Mouse (Mus musculus) ES-Bruce4 (cell line): Measurements from ENCODE around the gene Iqschfp. TPM values are rescaled to one million over a fixed set of nuclear protein-coding genes. Genes with fewer than 3 reads are reported as not detected.

Experiments used
- H3K27ac ChIP-seq: 2 replicates; pipeline ENCODE4 v1.5.1; 2012; ENCODE audit warnings: low read length, inconsistent platforms; ENCODE audit not compliant: insufficient read depth
- H3K27me3 ChIP-seq: 2 replicates; pipeline ENCODE4 v1.6.1; 2012; ENCODE audit warnings: mild to moderate bottlenecking, low read length, inconsistent platforms; ENCODE audit not compliant: control insufficient read depth, poor library complexity, insufficient read depth, severe bottlenecking
- H3K36me3 ChIP-seq: 2 replicates; pipeline ENCODE4 v1.6.1; 2012; ENCODE audit warnings: inconsistent platforms, mild to moderate bottlenecking, low read length, moderate library complexity; ENCODE audit not compliant: control insufficient read depth, poor library complexity, insufficient read depth, severe bottlenecking
- H3K4me1 ChIP-seq: one replicate; pipeline ENCODE4 v1.8.1; 2011; ENCODE audit warnings: low read length; ENCODE audit not compliant: control insufficient read depth, insufficient read depth
- H3K4me3 ChIP-seq: 2 replicates; pipeline ENCODE4 v1.5.1; 2011; ENCODE audit warnings: low read depth, mild to moderate bottlenecking, low read length
- H3K9ac ChIP-seq: 2 replicates; pipeline ENCODE4 v1.6.1; 2012; ENCODE audit warnings: low read depth, mild to moderate bottlenecking, inconsistent platforms; ENCODE audit not compliant: poor library complexity, severe bottlenecking
- H3K9me3 ChIP-seq: replicated peaks from 2 replicates; pipeline ENCODE4 v1.6.1; 2012; ENCODE audit warnings: mild to moderate bottlenecking, low read length, inconsistent platforms; ENCODE audit not compliant: control insufficient read depth, poor library complexity, insufficient read depth, severe bottlenecking
- CTCF ChIP-seq: IDR thresholded peaks from one replicate; pipeline ENCODE4 v1.8.1; 2011; ENCODE audit warnings: low read depth, low read length
- EP300 ChIP-seq: IDR thresholded peaks from 2 replicates; pipeline ENCODE4 v1.6.1; 2011; ENCODE audit warnings: low read depth, low read length; ENCODE audit not compliant: insufficient read depth
- POLR2A ChIP-seq: IDR thresholded peaks from one replicate; pipeline ENCODE4 v1.8.1; 2011; ENCODE audit warnings: low read length; ENCODE audit not compliant: insufficient read depth
- polyA plus RNA-seq: library from polyadenylated mRNA; stranded (reverse); fragments of >200 nt; gene quantifications from 2 replicates; pipeline ENCODE4 v1.2.4, GENCODE M21; 2011; ENCODE audit warnings: low read depth; ENCODE audit not compliant: missing spikeins, insufficient read depth, insufficient read length

The Iqschfp gene
- polyA plus RNA-seq, 1 experiment = not detected

DNA sequence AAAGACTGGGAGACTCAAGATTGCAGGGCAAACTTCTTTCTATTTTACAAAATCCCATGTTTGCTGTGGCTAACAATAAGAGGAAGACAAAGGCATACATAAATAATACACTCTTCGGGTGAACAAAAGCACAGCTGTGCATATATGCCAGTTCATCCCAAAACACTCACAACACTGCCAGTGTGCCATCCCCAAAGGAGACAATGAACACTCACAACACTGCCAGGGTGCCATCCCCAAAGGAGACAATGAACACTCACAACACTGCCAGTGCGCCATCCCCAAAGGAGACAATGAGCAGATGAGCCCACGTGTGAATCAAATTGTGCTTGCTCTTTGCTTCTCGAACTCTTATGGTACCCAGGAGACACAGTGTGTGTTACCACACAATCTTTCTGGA, 527.8 kb downstream of the Iqschfp start:
- H3K4me1 ChIP-seq = no peaks in the 10 kb centered on the region
- H3K36me3 ChIP-seq = no peaks in the 10 kb centered on the region
- no peak overlapping the region for H3K27ac ChIP-seq
- H3K9me3 ChIP-seq = no peaks in the 10 kb centered on the region
- H3K4me3 ChIP-seq = no peak overlapping the region
- TF ChIP-seq POLR2A (no peak), CTCF (no peak), EP300 (no peak)
- no peaks in the 10 kb centered on the region for H3K27me3 ChIP-seq
- H3K9ac ChIP-seq = no peak overlapping the region

DNA sequence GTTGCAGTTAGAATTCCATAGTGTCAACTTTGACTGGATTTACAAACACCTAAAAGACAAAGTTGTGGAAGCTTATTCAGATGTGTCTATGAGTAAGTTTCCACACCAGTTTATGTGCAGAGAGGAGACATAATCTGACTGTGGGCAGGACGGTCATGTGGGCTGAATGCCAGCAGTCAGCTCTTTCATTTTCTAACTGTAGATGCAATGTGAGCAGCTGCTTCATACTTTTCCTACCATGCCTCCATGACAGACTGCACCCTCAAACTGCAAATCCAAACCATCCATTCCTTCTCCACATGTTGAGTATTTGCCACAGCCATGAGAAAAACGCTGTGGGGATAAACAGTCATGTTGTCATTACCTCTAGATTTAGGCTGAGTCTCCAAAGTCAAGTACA, 528.9 kb downstream of the Iqschfp start:
- no peak overlapping the region for H3K9ac ChIP-seq
- TF ChIP-seq POLR2A = no peak
- TF ChIP-seq CTCF = no peak

DNA sequence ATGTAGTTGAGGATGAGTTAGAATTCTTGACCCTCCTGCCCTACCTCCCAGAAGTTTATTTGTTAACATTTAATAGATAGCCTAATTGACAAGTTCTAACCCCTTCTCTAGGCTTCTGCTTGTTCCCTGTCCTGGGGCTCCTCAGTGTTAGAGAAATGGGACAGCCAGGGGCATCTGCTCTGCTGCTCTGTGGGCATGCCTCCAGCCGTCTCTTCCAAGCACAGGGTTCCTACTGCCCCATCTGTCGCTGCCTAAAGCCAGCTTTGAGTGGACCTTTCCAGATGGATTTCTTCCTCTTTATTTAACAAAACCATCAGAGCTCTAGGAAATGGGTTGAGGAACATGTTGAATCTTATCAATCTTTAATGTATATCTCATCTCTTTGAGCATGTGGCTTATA, 529.8 kb downstream of the Iqschfp start:
- no peaks in the 10 kb centered on the region for H3K4me1 ChIP-seq
- H3K4me3 ChIP-seq = no peak overlapping the region
- H3K36me3 ChIP-seq = no peaks in the 10 kb centered on the region
- H3K27me3 ChIP-seq = no peaks in the 10 kb centered on the region
- no peak for TF ChIP-seq CTCF
- no peak for TF ChIP-seq EP300
- no peak for TF ChIP-seq POLR2A
- H3K9me3 ChIP-seq = no peaks in the 10 kb centered on the region
- H3K9ac ChIP-seq = no peak overlapping the region
- H3K27ac ChIP-seq = no peak overlapping the region

More for the DNA sequence above, 528.9 kb downstream of the Iqschfp start:
- Histone ChIP-seq H3K27me3 (no peaks in the 10 kb centered on the region), H3K27ac (no peak overlapping the region), H3K4me3 (no peak overlapping the region), H3K9me3 (no peaks in the 10 kb centered on the region), H3K36me3 (no peaks in the 10 kb centered on the region), H3K4me1 (no peaks in the 10 kb centered on the region)

DNA sequence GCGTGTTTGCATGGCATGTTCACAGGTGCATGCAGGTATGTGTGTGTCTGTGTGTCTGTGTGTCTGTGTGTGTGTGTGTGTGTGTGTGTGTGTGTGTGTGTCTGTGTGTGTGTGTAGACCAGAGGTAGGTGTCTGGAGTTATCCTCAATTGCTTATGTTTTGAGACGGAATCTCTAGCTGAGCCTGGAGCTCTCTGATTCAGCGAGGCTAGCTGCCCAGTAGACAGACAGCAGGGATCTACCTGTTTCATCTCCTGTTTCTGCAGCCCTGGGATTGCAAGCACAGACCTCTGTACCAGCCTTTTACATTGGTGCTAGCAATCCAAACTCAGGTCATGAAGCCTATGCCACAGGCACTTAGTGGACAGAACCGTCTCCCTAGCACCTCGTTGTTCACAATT, 536.0 kb downstream of the Iqschfp start:
- no peaks in the 10 kb centered on the region for H3K4me1 ChIP-seq
- H3K9ac ChIP-seq = no peak overlapping the region
- H3K9me3 ChIP-seq = no peaks in the 10 kb centered on the region
- no peaks in the 10 kb centered on the region for H3K36me3 ChIP-seq
- H3K4me3 ChIP-seq = no peak overlapping the region
- TF ChIP-seq EP300 (no peak), POLR2A (no peak), CTCF (no peak)
- no peaks in the 10 kb centered on the region for H3K27me3 ChIP-seq
- H3K27ac ChIP-seq = no peak overlapping the region

DNA sequence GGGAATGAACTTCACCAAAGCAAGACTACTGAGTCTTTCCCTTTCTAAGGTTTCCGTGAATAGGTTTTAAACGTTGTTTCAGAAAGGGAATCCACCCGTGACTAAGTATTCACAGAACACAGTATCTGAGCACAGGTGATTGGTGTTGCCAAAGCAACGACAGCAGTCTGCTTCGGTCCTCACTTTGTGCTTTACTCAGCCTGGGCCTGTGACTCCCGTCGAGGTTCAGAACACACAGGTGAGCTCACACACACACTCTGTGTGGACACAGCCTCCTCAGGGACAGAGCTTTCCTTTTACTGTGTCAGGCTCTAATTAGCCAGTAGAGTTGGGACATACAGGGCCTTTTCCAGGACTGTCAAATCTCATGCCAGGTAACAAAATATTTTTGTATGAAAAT, 542.4 kb downstream of the Iqschfp start:
- no peaks in the 10 kb centered on the region for H3K9me3 ChIP-seq
- no peak overlapping the region for H3K27ac ChIP-seq
- H3K36me3 ChIP-seq = no peaks in the 10 kb centered on the region
- H3K4me1 ChIP-seq = no peaks in the 10 kb centered on the region
- H3K27me3 ChIP-seq = peaks cover 2% of the 10 kb centered on the region; the same call in 1 of the 2 replicates
- no peak for TF ChIP-seq CTCF
- TF ChIP-seq POLR2A = no peak
- TF ChIP-seq EP300 = no peak
- no peak overlapping the region for H3K4me3 ChIP-seq
- H3K9ac ChIP-seq = no peak overlapping the region

DNA sequence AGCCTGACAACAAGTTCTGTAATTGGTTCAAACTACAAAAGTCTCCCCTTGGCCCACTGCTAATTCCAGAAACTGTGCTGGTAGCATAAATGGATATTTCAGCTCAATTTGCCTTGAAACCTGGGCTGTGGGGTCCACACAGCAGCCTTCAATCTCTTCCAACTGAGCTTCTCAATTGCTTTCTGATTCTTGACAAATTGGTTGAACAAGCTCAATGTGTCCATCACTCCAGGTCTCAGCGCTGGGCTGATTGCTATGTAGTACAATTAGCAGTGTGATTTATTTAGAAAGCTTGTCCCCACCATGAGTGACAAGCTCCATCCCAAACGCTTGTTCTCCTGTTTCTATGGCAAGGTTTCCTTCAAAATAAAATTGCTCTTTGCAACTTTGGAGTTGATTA, 542.9 kb downstream of the Iqschfp start:
- no peak overlapping the region for H3K4me3 ChIP-seq
- TF ChIP-seq EP300 (no peak), POLR2A (no peak), CTCF (no peak)
- no peak overlapping the region for H3K9ac ChIP-seq
- no peaks in the 10 kb centered on the region for H3K9me3 ChIP-seq
- no peaks in the 10 kb centered on the region for H3K36me3 ChIP-seq
- H3K27me3 ChIP-seq = peaks cover 2% of the 10 kb centered on the region; the same call in 1 of the 2 replicates
- H3K27ac ChIP-seq = no peak overlapping the region
- no peaks in the 10 kb centered on the region for H3K4me1 ChIP-seq

DNA sequence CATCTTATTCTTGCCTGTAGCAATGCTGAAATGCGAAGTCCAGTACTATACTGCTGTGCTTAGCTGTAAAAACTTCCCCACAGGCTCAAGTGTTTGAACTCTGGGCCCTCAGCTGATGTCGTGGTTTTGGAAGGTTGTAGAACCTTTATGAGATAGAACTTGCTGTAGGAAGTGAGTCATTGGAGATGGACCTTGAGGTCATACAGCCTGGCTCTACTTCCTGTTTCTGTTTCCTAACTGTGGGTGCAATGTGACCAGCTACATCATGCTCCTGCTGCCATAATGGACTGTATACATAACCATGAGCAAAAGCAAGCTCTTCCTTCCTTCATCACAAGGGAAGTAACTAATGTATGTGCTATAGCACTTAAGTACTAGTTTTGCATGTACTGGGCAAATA, 556.4 kb downstream of the Iqschfp start:
- Histone ChIP-seq H3K27ac (no peak overlapping the region), H3K27me3 (no peaks in the 10 kb centered on the region), H3K36me3 (no peaks in the 10 kb centered on the region), H3K9me3 (no peaks in the 10 kb centered on the region), H3K4me1 (no peaks in the 10 kb centered on the region), H3K9ac (no peak overlapping the region), H3K4me3 (no peak overlapping the region)
- TF ChIP-seq CTCF = no peak
- no peak for TF ChIP-seq EP300
- no peak for TF ChIP-seq POLR2A
